Mouse (Mus musculus): ENCODE data around the gene Alpk3. TPM values are rescaled to one million over a fixed set of nuclear protein-coding genes. Genes with fewer than 3 reads are reported as not detected.

Alpk3 gene
- polyA plus RNA-seq (2014; fragmentation: Nextera tagmentation; extraction: Ambion mirVana) = 0.16 and 0.17 TPM in 2 replicates

DNA sequence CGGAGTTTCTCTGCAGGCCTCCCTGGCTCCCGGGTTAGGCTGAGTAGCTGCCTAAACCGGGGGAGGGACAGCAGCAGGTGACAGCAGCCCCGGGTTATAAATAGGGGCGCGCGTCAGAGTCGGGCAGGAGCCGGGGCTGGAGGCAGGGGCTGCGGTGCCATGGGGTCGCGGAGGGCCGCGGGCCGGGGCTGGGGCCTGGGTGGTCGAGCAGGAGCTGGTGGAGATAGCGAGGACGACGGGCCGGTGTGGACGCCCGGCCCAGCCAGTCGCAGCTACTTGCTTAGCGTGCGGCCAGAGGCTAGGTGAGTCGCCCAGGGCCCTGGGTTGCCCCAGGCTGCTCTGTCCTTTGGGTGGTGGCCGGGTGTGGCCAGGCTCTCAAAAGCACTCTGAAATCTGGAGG, at the start of gene Alpk3:
TSS of gene Alpk3 (plus strand) at position 130 of the 400 bp plus-strand sequence.
- no peaks in the 10 kb centered on the region for H3K36me3 ChIP-seq (replicated peaks; ENCODE audit: control insufficient read depth, insufficient read depth)
- H3K9ac ChIP-seq = no peak within 1 kb of the TSS
- WGBS = 44% methylated on average over 27 of the region's 27 CpGs
- ATAC-seq (ENCODE audit: low FRiP score) = no peak
- no peaks in the 10 kb centered on the region for H3K4me1 ChIP-seq (replicated peaks; ENCODE audit: control insufficient read depth, insufficient read depth, low read length)
- H3K27ac ChIP-seq = no peak within 1 kb of the TSS
- H3K4me3 ChIP-seq (replicated peaks; ENCODE audit: low read length) = no peak within 1 kb of the TSS
- no peaks in the 10 kb centered on the region for H3K27me3 ChIP-seq (ENCODE audit: control insufficient read depth, insufficient read depth, low read length)
- H3K9me3 ChIP-seq (ENCODE audit: control insufficient read depth, low read length) = no peaks in the 10 kb centered on the region
- no peak for DNase-seq (ENCODE audit: low spot score)
- no peak within 1 kb of the TSS for H3K4me2 ChIP-seq (replicated peaks)

- 88% methylated on average over 3 of the region's 3 CpGs for WGBS
- H3K4me1 ChIP-seq (replicated peaks; ENCODE audit: control insufficient read depth, insufficient read depth, low read length) = 0 out of 2 replicates have a peak, but pooled peaks cover 4% of the 10 kb centered on the region
- no peak overlapping the region for H3K4me3 ChIP-seq (replicated peaks; ENCODE audit: low read length)
- H3K9me3 ChIP-seq (ENCODE audit: control insufficient read depth, low read length) = no peaks in the 10 kb centered on the region
- ATAC-seq (ENCODE audit: low FRiP score) = no peak
- H3K4me2 ChIP-seq (replicated peaks) = no peak overlapping the region
- no peaks in the 10 kb centered on the region for H3K27me3 ChIP-seq (ENCODE audit: control insufficient read depth, insufficient read depth, low read length)
- peaks cover 25% of the 10 kb centered on the region for H3K36me3 ChIP-seq (replicated peaks; ENCODE audit: control insufficient read depth, insufficient read depth)
- no peak overlapping the region for H3K9ac ChIP-seq
- DNase-seq (ENCODE audit: low spot score) = no peak
- H3K27ac ChIP-seq = no peak overlapping the region
Observed at GRCm38 (mm10) chr7:81008285-81008684, 49.1 kb upstream of the Alpk3 start.

DNA sequence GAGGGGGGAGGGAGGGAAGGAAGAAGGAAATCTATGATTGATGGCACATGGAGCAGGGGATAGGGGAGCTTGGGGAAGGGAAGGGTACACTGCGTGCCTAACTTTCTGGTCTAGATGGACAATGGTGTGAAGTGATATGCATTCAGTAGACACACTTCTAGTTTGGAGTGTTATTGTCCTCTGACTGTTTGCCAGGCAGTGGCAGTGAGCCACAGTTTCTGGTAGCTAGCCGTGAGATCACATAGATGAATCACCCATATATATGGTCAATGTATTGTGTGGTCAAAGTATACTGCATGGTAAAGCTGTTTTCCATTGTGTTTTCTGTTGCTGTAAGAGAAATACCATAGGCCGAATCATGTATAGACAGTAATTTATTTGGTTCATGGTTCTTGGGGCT, 45.8 kb upstream of the Alpk3 start:
- H3K9ac ChIP-seq = no peak overlapping the region
- ATAC-seq (ENCODE audit: low FRiP score) (no peak), DNase-seq (ENCODE audit: low spot score) (no peak)
- no peaks in the 10 kb centered on the region for H3K4me1 ChIP-seq (replicated peaks; ENCODE audit: control insufficient read depth, insufficient read depth, low read length)
- peaks cover 25% of the 10 kb centered on the region for H3K36me3 ChIP-seq (replicated peaks; ENCODE audit: control insufficient read depth, insufficient read depth)
- no peak overlapping the region for H3K4me3 ChIP-seq (replicated peaks; ENCODE audit: low read length)
- no peak overlapping the region for H3K4me2 ChIP-seq (replicated peaks)
- H3K27ac ChIP-seq = no peak overlapping the region
- WGBS = 91% methylated on average over 3 of the region's 3 CpGs
- no peaks in the 10 kb centered on the region for H3K9me3 ChIP-seq (ENCODE audit: control insufficient read depth, low read length)
- no peaks in the 10 kb centered on the region for H3K27me3 ChIP-seq (ENCODE audit: control insufficient read depth, insufficient read depth, low read length)

- H3K4me2 ChIP-seq (replicated peaks) = no peak overlapping the region
- H3K9me3 ChIP-seq (ENCODE audit: control insufficient read depth, low read length) = no peaks in the 10 kb centered on the region
- H3K9ac ChIP-seq = no peak overlapping the region
- no peaks in the 10 kb centered on the region for H3K4me1 ChIP-seq (replicated peaks; ENCODE audit: control insufficient read depth, insufficient read depth, low read length)
- WGBS = 36% methylated on average over 11 of the region's 11 CpGs
- H3K27ac ChIP-seq = no peak overlapping the region
- peaks cover 25% of the 10 kb centered on the region for H3K36me3 ChIP-seq (replicated peaks; ENCODE audit: control insufficient read depth, insufficient read depth)
- no peak for DNase-seq (ENCODE audit: low spot score)
- ATAC-seq (ENCODE audit: low FRiP score) = no peak
- H3K27me3 ChIP-seq (ENCODE audit: control insufficient read depth, insufficient read depth, low read length) = no peaks in the 10 kb centered on the region
- no peak overlapping the region for H3K4me3 ChIP-seq (replicated peaks; ENCODE audit: low read length)
Observed at GRCm38 (mm10) chr7:81020307-81020706, 37.1 kb upstream of the Alpk3 start.

DNA sequence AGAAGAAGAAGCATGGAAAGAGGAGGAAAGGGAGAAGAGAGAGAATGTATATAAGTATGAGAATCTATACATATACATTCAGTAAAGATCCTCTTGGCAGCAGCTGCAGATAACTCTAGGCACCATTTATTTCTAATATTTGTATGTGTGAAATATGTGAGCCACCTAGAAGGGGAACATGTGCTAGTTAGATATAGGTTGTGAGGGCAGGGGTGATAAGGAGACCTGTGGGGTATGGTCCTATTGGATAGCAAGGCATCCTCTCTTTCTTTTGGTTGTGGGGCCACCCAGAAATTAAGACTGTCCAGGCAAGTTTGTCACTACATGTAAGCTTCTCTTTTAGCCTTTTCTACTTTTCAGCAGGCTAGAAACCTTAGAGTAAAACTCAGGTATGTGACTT, 34.7 kb upstream of the Alpk3 start:
- Histone ChIP-seq H3K36me3 (replicated peaks; ENCODE audit: control insufficient read depth, insufficient read depth) (peaks cover 41% of the 10 kb centered on the region), H3K4me2 (replicated peaks) (no peak overlapping the region), H3K4me3 (replicated peaks; ENCODE audit: low read length) (no peak overlapping the region), H3K9ac (no peak overlapping the region), H3K27ac (no peak overlapping the region), H3K9me3 (ENCODE audit: control insufficient read depth, low read length) (no peaks in the 10 kb centered on the region), H3K27me3 (ENCODE audit: control insufficient read depth, insufficient read depth, low read length) (no peaks in the 10 kb centered on the region), H3K4me1 (replicated peaks; ENCODE audit: control insufficient read depth, insufficient read depth, low read length) (no peaks in the 10 kb centered on the region)
- ATAC-seq (ENCODE audit: low FRiP score) (no peak), DNase-seq (ENCODE audit: low spot score) (no peak)

DNA sequence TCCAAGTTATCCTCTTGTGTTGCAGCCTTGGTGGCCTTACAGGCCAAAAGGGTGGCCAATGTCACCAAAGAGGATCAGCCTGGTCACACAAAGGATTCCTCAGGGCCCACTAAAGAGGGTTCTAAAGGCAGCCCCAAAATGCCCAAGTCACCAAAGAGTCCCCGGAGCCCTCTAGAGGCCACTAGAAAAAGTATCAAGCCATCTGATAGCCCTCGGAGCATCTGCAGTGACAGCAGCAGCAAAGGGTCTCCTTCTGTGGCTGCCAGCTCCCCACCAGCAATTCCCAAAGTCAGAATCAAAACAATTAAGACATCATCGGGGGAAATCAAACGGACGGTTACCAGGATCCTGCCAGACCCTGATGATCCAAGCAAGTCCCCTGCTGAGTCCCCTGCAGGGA, 33.3 kb upstream of the Alpk3 start:
- no peaks in the 10 kb centered on the region for H3K4me1 ChIP-seq (replicated peaks; ENCODE audit: control insufficient read depth, insufficient read depth, low read length)
- no peaks in the 10 kb centered on the region for H3K27me3 ChIP-seq (ENCODE audit: control insufficient read depth, insufficient read depth, low read length)
- WGBS = 65% methylated on average over 5 of the region's 5 CpGs
- no peak overlapping the region for H3K9ac ChIP-seq
- peaks cover 52% of the 10 kb centered on the region for H3K36me3 ChIP-seq (replicated peaks; ENCODE audit: control insufficient read depth, insufficient read depth)
- no peak overlapping the region for H3K27ac ChIP-seq
- no peak for DNase-seq (ENCODE audit: low spot score)
- no peak overlapping the region for H3K4me2 ChIP-seq (replicated peaks)
- no peak for ATAC-seq (ENCODE audit: low FRiP score)
- no peaks in the 10 kb centered on the region for H3K9me3 ChIP-seq (ENCODE audit: control insufficient read depth, low read length)
- H3K4me3 ChIP-seq (replicated peaks; ENCODE audit: low read length) = no peak overlapping the region

- Histone ChIP-seq H3K4me3 (replicated peaks; ENCODE audit: low read length) (no peak overlapping the region), H3K27ac (no peak overlapping the region), H3K9me3 (ENCODE audit: control insufficient read depth, low read length) (no peaks in the 10 kb centered on the region), H3K27me3 (ENCODE audit: control insufficient read depth, insufficient read depth, low read length) (no peaks in the 10 kb centered on the region), H3K9ac (no peak overlapping the region), H3K4me2 (replicated peaks) (no peak overlapping the region), H3K36me3 (replicated peaks; ENCODE audit: control insufficient read depth, insufficient read depth) (peaks cover 58% of the 10 kb centered on the region), H3K4me1 (replicated peaks; ENCODE audit: control insufficient read depth, insufficient read depth, low read length) (no peaks in the 10 kb centered on the region)
- WGBS = 95% methylated on average over 9 of the region's 9 CpGs
- DNase-seq (ENCODE audit: low spot score) = no peak
- no peak for ATAC-seq (ENCODE audit: low FRiP score)
Observed at GRCm38 (mm10) chr7:81024651-81025050, 32.7 kb upstream of the Alpk3 start.

GRCm38 (mm10) chr7:81025751-81026150, 31.6 kb upstream of the Alpk3 start:
- WGBS = 99% methylated on average over 2 of the region's 2 CpGs
- H3K9me3 ChIP-seq (ENCODE audit: control insufficient read depth, low read length) = no peaks in the 10 kb centered on the region
- peaks cover 69% of the 10 kb centered on the region for H3K36me3 ChIP-seq (replicated peaks; ENCODE audit: control insufficient read depth, insufficient read depth)
- ATAC-seq (ENCODE audit: low FRiP score) = no peak
- DNase-seq (ENCODE audit: low spot score) = no peak
- H3K4me3 ChIP-seq (replicated peaks; ENCODE audit: low read length) = no peak overlapping the region
- H3K9ac ChIP-seq = no peak overlapping the region
- H3K27me3 ChIP-seq (ENCODE audit: control insufficient read depth, insufficient read depth, low read length) = no peaks in the 10 kb centered on the region
- H3K4me1 ChIP-seq (replicated peaks; ENCODE audit: control insufficient read depth, insufficient read depth, low read length) = no peaks in the 10 kb centered on the region
- no peak overlapping the region for H3K4me2 ChIP-seq (replicated peaks)
- no peak overlapping the region for H3K27ac ChIP-seq

- Histone ChIP-seq H3K9ac (no peak overlapping the region), H3K4me3 (replicated peaks; ENCODE audit: low read length) (no peak overlapping the region), H3K27me3 (ENCODE audit: control insufficient read depth, insufficient read depth, low read length) (no peaks in the 10 kb centered on the region), H3K4me1 (replicated peaks; ENCODE audit: control insufficient read depth, insufficient read depth, low read length) (no peaks in the 10 kb centered on the region), H3K36me3 (replicated peaks; ENCODE audit: control insufficient read depth, insufficient read depth) (peaks cover 87% of the 10 kb centered on the region), H3K9me3 (ENCODE audit: control insufficient read depth, low read length) (no peaks in the 10 kb centered on the region), H3K27ac (no peak overlapping the region), H3K4me2 (replicated peaks) (no peak overlapping the region)
- whole genome bisulfite sequencing = 91% methylated on average over 2 of the region's 2 CpGs
- ATAC-seq (ENCODE audit: low FRiP score) (no peak), DNase-seq (ENCODE audit: low spot score) (no peak)
Observed at GRCm38 (mm10) chr7:81039711-81040110, 17.7 kb upstream of the Alpk3 start.

DNA sequence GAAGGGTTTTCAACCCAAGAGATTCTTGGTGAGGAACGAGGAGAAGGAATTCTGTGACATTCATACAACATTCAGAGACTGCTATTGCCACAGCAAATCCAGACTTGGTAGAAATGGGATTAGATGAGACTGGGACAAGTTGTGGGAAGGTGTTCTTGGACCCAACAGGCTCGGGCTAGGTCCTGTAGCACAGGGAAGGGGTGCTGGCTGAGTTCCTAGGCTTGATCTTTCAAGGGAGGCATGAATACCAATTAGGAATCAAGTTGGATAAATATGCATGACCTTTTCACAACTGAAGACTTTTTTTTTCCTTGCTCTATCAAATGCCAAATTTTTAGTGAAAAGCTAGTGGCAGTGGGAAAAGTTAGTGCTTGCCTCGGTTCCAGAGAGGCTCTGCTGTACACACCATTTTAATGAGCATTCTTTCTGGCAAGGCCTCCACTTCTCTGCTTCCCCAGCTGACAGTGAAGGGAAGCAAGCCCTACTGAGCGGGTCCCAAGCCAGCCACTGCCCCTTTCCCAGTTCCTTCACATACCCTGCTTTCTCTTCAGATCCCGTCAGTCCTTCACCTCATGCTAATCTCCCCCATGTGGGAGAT, 14.3 kb upstream of the Alpk3 start:
- Histone ChIP-seq H3K4me2 (replicated peaks) (no peak overlapping the region), H3K27ac (no peak overlapping the region; the same call in 1 of the 2 replicates), H3K36me3 (replicated peaks; ENCODE audit: control insufficient read depth, insufficient read depth) (peaks cover 74% of the 10 kb centered on the region), H3K9me3 (ENCODE audit: control insufficient read depth, low read length) (no peaks in the 10 kb centered on the region), H3K4me3 (replicated peaks; ENCODE audit: low read length) (no peak overlapping the region), H3K27me3 (ENCODE audit: control insufficient read depth, insufficient read depth, low read length) (no peaks in the 10 kb centered on the region), H3K4me1 (replicated peaks; ENCODE audit: control insufficient read depth, insufficient read depth, low read length) (no peaks in the 10 kb centered on the region), H3K9ac (no peak overlapping the region)
- DNase-seq (ENCODE audit: low spot score) (no peak), ATAC-seq (ENCODE audit: low FRiP score) (no peak)
- WGBS = 80% methylated on average over 5 of the region's 5 CpGs
